ENCODE assay signal across 8 mouse cellular contexts in the genomic region with DNA sequence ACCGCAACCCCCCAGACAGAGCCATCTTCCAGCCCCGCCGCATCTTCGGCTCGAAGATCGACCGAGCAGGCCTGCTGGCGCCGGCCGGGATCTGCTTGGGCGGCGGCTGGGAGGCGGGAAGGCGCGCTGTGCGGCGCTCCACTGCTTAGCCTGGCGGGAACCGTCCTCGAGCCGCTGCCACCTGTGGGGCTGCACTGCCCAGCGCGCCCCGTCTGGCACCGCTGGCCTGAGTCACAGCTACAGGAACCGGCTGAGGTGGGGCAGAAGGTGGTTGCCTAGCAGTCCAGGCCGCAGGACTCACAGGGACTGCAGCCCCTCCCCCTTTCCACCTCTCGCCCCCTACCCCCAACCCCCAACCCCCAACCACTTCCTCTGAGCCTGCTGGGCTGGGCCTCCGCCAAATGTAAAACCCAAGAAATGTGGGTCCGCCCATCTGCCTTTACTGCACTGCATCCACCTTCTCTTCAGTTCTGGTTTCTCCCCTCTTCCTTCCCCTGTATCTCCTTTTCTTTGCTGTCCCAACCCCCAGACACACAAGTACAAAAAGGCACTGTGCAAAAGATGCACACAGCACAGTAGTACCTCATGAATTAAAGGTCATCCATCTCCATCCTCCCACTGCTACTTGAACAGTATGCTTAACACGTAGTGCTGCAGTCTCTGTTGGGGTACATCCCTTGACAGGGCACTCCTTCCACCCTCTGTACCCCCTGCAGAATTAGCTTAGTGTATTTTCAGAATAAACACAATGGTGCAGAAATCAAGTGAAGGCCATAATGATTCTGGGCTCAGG. TPM values are rescaled to one million over a fixed set of nuclear protein-coding genes. Genes with fewer than 3 reads are reported as not detected.
DNase-seq lines count a peak whose midpoint lies in the region; ATAC-seq and TF ChIP-seq lines count a peak whose summit lies in the region.

Gene Zdhhc15, minus strand, starts transcription at position 308 of the 793 bp plus-strand sequence.

- peak within 1 kb of the TSS; percentile 60 for H3K4me2 ChIP-seq in embryonic facial prominence, embryonic 13.5 days
- peak within 1 kb of the TSS; percentile 55 for H3K4me2 ChIP-seq in midbrain, embryonic 11.5 days

- H3K4me1 ChIP-seq in embryonic facial prominence, embryonic 13.5 days = no peaks in the 10 kb centered on the region
- H3K4me1 ChIP-seq in heart, adult 2 months (ENCODE audit: control insufficient read depth, insufficient read depth, low read length) = no peaks in the 10 kb centered on the region
- peaks cover 3% of the 10 kb centered on the region; the same call in 1 of the 2 replicates for H3K4me1 ChIP-seq in limb, embryonic 10.5 days
- no peaks in the 10 kb centered on the region for H3K4me1 ChIP-seq in midbrain, embryonic 11.5 days (ENCODE audit: control insufficient read depth, insufficient read depth, low read length)
- no peaks in the 10 kb centered on the region for H3K4me1 ChIP-seq in small intestine, adult 2 months (ENCODE audit: control insufficient read depth, insufficient read depth, insufficient read length, low read length)

- DNase-seq in adrenal gland, postnatal 14 days = peak; percentile 80
- peak; percentile 36 to 63 for DNase-seq in heart, adult 2 months
- DNase-seq in kidney, adult 18-20 months = peak; percentile 40
- DNase-seq in limb, embryonic 10.5 days (ENCODE audit: low spot score) = peak; percentile 71
- peak; percentile 94 for DNase-seq in midbrain, embryonic 11.5 days (ENCODE audit: low spot score, missing footprints)
- peak; percentile 57 for DNase-seq in yolk sac, embryonic 10.5 days (ENCODE audit: low spot score)

- H3K9ac ChIP-seq in embryonic facial prominence, embryonic 13.5 days = peak within 1 kb of the TSS; percentile 71
- peak within 1 kb of the TSS; percentile 67 for H3K9ac ChIP-seq in heart, adult 2 months (ENCODE audit: low read depth, low read length)
- peak within 1 kb of the TSS; percentile 68 for H3K9ac ChIP-seq in midbrain, embryonic 11.5 days (ENCODE audit: low read length)

- H3K27me3 ChIP-seq in embryonic facial prominence, embryonic 13.5 days = peaks cover 18% of the 10 kb centered on the region
- no peaks in the 10 kb centered on the region for H3K27me3 ChIP-seq in heart, adult 2 months (ENCODE audit: control insufficient read depth, insufficient read depth, low read length)
- peaks cover 83% of the 10 kb centered on the region for H3K27me3 ChIP-seq in limb, embryonic 10.5 days (ENCODE audit: low read depth, poor library complexity, severe bottlenecking)
- peaks cover 2% of the 10 kb centered on the region for H3K27me3 ChIP-seq in midbrain, embryonic 11.5 days (ENCODE audit: control insufficient read depth, insufficient read depth, low read length)
- H3K27me3 ChIP-seq in small intestine, adult 2 months (ENCODE audit: control insufficient read depth, insufficient read depth, low read length) = no peaks in the 10 kb centered on the region

- WGBS in embryonic facial prominence, embryonic 13.5 days = 26% methylated on average over 25 of the region's 31 CpGs
- WGBS in heart, adult 2 months = 15% methylated on average over 30 of the region's 31 CpGs
- WGBS in limb, embryonic 10.5 days = 10% methylated on average over 25 of the region's 31 CpGs
- WGBS in midbrain, embryonic 11.5 days = 16% methylated on average over 27 of the region's 31 CpGs
- 9% methylated on average over 31 of the region's 31 CpGs for WGBS in small intestine, adult 2 months

- TF ChIP-seq POLR2A in heart, adult 2 months (IDR thresholded peaks at IDR 0.05; ENCODE audit: insufficient read depth, low read depth, low read length) = no peak
- TF ChIP-seq POLR2A in small intestine, adult 2 months (IDR thresholded peaks at IDR 0.05; ENCODE audit: low read depth, low read length) = no peak; the same call in 1 of the 2 replicates

- H3K9me3 ChIP-seq in embryonic facial prominence, embryonic 13.5 days = no peaks in the 10 kb centered on the region
- no peaks in the 10 kb centered on the region for H3K9me3 ChIP-seq in limb, embryonic 10.5 days (replicated peaks)
- H3K9me3 ChIP-seq in midbrain, embryonic 11.5 days (ENCODE audit: control insufficient read depth, low read length) = no peaks in the 10 kb centered on the region

- no peaks in the 10 kb centered on the region for H3K79me2 ChIP-seq in heart, adult 2 months (replicated peaks; ENCODE audit: control insufficient read depth, insufficient read depth, low read length)

- no peak for TF ChIP-seq CTCF in heart, adult 2 months (IDR thresholded peaks at IDR 0.05)
- no peak for TF ChIP-seq CTCF in small intestine, adult 2 months (IDR thresholded peaks at IDR 0.05; ENCODE audit: extremely low read depth, insufficient read length, insufficient replicate concordance, low read depth, low read length)

- ATAC-seq in embryonic facial prominence, embryonic 13.5 days (ENCODE audit: insufficient number of reproducible peaks, insufficient read depth, low FRiP score, low TSS enrichment, low read depth) = peak; percentile 90
- ATAC-seq in midbrain, embryonic 11.5 days (ENCODE audit: low FRiP score) = peak; percentile 98

- H3K27ac ChIP-seq in embryonic facial prominence, embryonic 13.5 days = peak within 1 kb of the TSS; percentile 77
- no peak within 1 kb of the TSS for H3K27ac ChIP-seq in heart, adult 2 months
- H3K27ac ChIP-seq in limb, embryonic 10.5 days = peak within 1 kb of the TSS; percentile 87
- no peak within 1 kb of the TSS for H3K27ac ChIP-seq in midbrain, embryonic 11.5 days (ENCODE audit: low read depth, low read length)
- H3K27ac ChIP-seq in small intestine, adult 2 months (ENCODE audit: insufficient read depth, low read depth, low read length) = peak within 1 kb of the TSS; percentile 11; the same call in 1 of the 2 replicates

- intact Hi-C loops in heart, adult 2 months (cut with DNase I) = no loop called here

- H3K36me3 ChIP-seq in embryonic facial prominence, embryonic 13.5 days = no peaks in the 10 kb centered on the region
- H3K36me3 ChIP-seq in heart, adult 2 months (ENCODE audit: control insufficient read depth, insufficient read depth, low read length) = no peaks in the 10 kb centered on the region
- no peaks in the 10 kb centered on the region for H3K36me3 ChIP-seq in limb, embryonic 10.5 days
- no peaks in the 10 kb centered on the region for H3K36me3 ChIP-seq in midbrain, embryonic 11.5 days (ENCODE audit: control insufficient read depth, insufficient read depth, low read length)
- H3K36me3 ChIP-seq in small intestine, adult 2 months (ENCODE audit: control insufficient read depth, insufficient read depth, low read length) = no peaks in the 10 kb centered on the region

- TF ChIP-seq EP300 in heart, adult 2 months (IDR thresholded peaks at IDR 0.05; ENCODE audit: insufficient read depth, low read depth, low read length) = no peak

- peak within 1 kb of the TSS; percentile 53 for H3K4me3 ChIP-seq in embryonic facial prominence, embryonic 13.5 days
- H3K4me3 ChIP-seq in heart, adult 2 months = peak within 1 kb of the TSS; percentile 49
- peak within 1 kb of the TSS; percentile 57 for H3K4me3 ChIP-seq in limb, embryonic 10.5 days
- peak within 1 kb of the TSS; percentile 43 for H3K4me3 ChIP-seq in midbrain, embryonic 11.5 days (ENCODE audit: low read depth, low read length)
- H3K4me3 ChIP-seq in small intestine, adult 2 months (ENCODE audit: low read depth, low read length) = peak within 1 kb of the TSS; percentile 91

RNA-seq across cellular contexts. Expression of gene Zdhhc15, which starts in this region (rescaled TPM):
- 2.9 and 3.3 TPM in 2 replicates for total RNA-seq in adrenal gland, postnatal 14 days (2021)
- 13.1 and 14.1 TPM in 2 replicates for polyA plus RNA-seq in embryonic facial prominence, embryonic 13.5 days (2015; fragmentation: Nextera tagmentation; extraction: Ambion mirVana)
- under 1 TPM; 0.34 to 0.43 TPM for total RNA-seq in heart, adult 2 months (2021)
- polyA plus RNA-seq in heart, adult 2 months (2012; rRNA removed) = 0.27 and 0.61 TPM in 2 replicates
- polyA plus RNA-seq in limb, embryonic 10.5 days (2016; fragmentation: Nextera tagmentation; extraction: Ambion mirVana) = 11.5 and 14.8 TPM in 2 replicates
- 12.2 and 15.4 TPM in 2 replicates for polyA plus RNA-seq in midbrain, embryonic 11.5 days (2014; fragmentation: Nextera tagmentation; extraction: Ambion mirVana)
- polyA plus RNA-seq in small intestine, adult 2 months (2012; rRNA removed) = 0.19 and 0.38 TPM in 2 replicates

Comparison
In these comparisons a context has a peak if more than half of its experiments do, and no peak if none do; other contexts are left out.
1. Peak in DNase-seq, H3K4me3 ChIP-seq and H3K9ac ChIP-seq in heart, adult 2 months; RNA of the gene not detected or under 1 TPM.
2. DNase-seq: peak in every context shown above with its lines; median percentile 94 in midbrain, embryonic 11.5 days; 80 in adrenal gland, postnatal 14 days; 71 in limb, embryonic 10.5 days; 57 in yolk sac, embryonic 10.5 days; 50 in heart, adult 2 months; 40 in kidney, adult 18-20 months.
3. H3K27ac ChIP-seq: peak in embryonic facial prominence, embryonic 13.5 days (single experiment), limb, embryonic 10.5 days (single experiment) and small intestine, adult 2 months (single experiment); none in heart, adult 2 months (single experiment) and midbrain, embryonic 11.5 days (single experiment).
4. Peak in every context shown above with its lines, with median percentiles within 50 percentile points of each other: H3K4me3 ChIP-seq and H3K9ac ChIP-seq.